Mouse (Mus musculus): ENCODE results near the gene Creb3l1. TPM values are rescaled to one million over a fixed set of nuclear protein-coding genes. Genes with fewer than 3 reads are reported as not detected.

The Creb3l1 gene
- polyA plus RNA-seq, 1 experiment from 2014 or later, result 1.0 TPM

- H3K4me2 ChIP-seq (replicated peaks), result no peak overlapping the region
- no peak overlapping the region for H3K27ac ChIP-seq (replicated peaks)
- peaks cover 4% of the 10 kb centered on the region; the same call in 1 of the 2 replicates for H3K4me1 ChIP-seq
- 79% methylated on average over 10 of the region's 10 CpGs for WGBS
- H3K9ac ChIP-seq (replicated peaks), result no peak overlapping the region
- H3K4me3 ChIP-seq, result no peak overlapping the region
- no peaks in the 10 kb centered on the region for H3K36me3 ChIP-seq
- ATAC-seq (replicated peaks), result no peak
- H3K9me3 ChIP-seq, result no peaks in the 10 kb centered on the region
- H3K27me3 ChIP-seq, result no peaks in the 10 kb centered on the region; the same call in 1 of the 2 replicates
These were observed 5.3 kb upstream of the Creb3l1 start for GRCm38 (mm10) chr2:92029387-92030133.

DNA sequence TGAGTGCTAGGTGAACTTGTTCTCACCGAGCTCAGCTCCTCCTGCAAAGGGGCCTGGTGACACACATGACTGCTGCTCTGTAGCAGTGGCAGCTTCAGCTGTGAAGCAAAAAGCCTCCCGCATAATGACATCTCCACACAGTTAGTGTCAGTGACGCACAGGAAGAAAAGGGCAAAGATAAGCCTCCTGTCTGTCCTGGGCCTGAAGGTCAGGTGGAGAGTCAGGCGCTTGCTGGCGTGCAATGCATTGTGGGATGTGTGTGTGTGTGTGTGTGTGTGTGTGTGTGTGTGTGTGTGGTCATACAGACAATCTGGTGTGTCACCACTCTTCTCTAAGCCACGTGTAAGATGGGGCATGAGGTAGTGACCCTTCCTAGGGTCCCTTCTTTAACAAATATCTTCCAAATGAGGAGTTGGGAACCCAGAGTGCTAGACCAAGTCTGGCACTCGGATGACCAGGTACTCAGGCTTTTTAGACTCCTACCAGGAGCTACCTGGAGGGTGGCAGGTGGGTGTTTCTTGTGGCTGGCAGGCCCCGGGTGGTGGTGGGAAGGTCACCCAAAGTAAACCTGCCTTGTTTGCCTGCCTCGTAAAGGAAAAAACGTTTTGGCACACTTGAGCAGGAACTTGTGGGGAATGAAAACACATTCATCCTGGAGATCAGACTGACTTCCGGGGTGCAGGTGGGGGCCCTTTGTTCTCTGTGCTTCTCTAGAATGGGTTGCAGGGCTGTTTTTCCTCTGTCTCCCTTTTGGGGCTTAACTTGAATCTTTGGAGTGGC is 3.7 kb upstream of the Creb3l1 start:
- Histone ChIP-seq H3K9me3 (no peaks in the 10 kb centered on the region), H3K4me3 (no peak overlapping the region), H3K27ac (replicated peaks) (no peak overlapping the region), H3K36me3 (no peaks in the 10 kb centered on the region), H3K9ac (replicated peaks) (no peak overlapping the region), H3K4me2 (replicated peaks) (no peak overlapping the region), H3K27me3 (peaks cover 7% of the 10 kb centered on the region; the same call in 1 of the 2 replicates), H3K4me1 (peaks cover 18% of the 10 kb centered on the region)
- ATAC-seq (replicated peaks), result no peak
- 64% methylated on average over 11 of the region's 11 CpGs for WGBS

- no peak for ATAC-seq (replicated peaks)
- H3K36me3 ChIP-seq, result no peaks in the 10 kb centered on the region
- H3K27me3 ChIP-seq, result peaks cover 8% of the 10 kb centered on the region; the same call in 1 of the 2 replicates
- 84% methylated on average over 6 of the region's 6 CpGs for WGBS
- H3K9ac ChIP-seq (replicated peaks), result no peak overlapping the region
- no peak overlapping the region for H3K27ac ChIP-seq (replicated peaks)
- peaks cover 18% of the 10 kb centered on the region for H3K4me1 ChIP-seq
- no peak overlapping the region for H3K4me2 ChIP-seq (replicated peaks)
- H3K9me3 ChIP-seq, result no peaks in the 10 kb centered on the region
- H3K4me3 ChIP-seq, result no peak overlapping the region
These were observed 1.7 kb upstream of the Creb3l1 start for GRCm38 (mm10) chr2:92025966-92026365.

DNA sequence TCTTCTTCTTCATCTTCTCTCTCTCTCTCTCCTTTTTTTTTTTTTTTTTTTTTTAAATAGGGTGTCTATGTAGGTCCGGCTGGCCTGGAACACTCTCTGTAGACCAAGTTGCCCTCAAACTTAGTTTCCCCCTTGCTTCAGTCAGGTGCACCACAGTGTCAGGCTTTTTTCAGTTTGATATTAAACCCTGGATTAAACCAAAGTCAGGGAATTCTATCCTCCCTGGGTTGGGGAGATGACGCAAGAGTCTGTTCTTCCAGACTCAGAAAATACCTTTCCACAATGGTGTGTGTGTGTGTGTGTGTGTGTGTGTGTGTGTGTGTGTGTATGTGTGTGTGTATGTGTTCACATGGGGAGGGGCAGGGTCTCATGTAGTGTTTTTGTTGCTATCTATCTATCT is 900 bp upstream of the Creb3l1 start:
- Histone ChIP-seq H3K9ac (replicated peaks) (no peak overlapping the region), H3K4me3 (no peak overlapping the region), H3K27ac (replicated peaks) (no peak overlapping the region), H3K27me3 (peaks cover 8% of the 10 kb centered on the region; the same call in 1 of the 2 replicates), H3K4me2 (replicated peaks) (no peak overlapping the region), H3K9me3 (no peaks in the 10 kb centered on the region), H3K36me3 (no peaks in the 10 kb centered on the region), H3K4me1 (peaks cover 15% of the 10 kb centered on the region)
- WGBS, result 93% methylated on average over 2 of the region's 2 CpGs
- no peak for ATAC-seq (replicated peaks)

DNA sequence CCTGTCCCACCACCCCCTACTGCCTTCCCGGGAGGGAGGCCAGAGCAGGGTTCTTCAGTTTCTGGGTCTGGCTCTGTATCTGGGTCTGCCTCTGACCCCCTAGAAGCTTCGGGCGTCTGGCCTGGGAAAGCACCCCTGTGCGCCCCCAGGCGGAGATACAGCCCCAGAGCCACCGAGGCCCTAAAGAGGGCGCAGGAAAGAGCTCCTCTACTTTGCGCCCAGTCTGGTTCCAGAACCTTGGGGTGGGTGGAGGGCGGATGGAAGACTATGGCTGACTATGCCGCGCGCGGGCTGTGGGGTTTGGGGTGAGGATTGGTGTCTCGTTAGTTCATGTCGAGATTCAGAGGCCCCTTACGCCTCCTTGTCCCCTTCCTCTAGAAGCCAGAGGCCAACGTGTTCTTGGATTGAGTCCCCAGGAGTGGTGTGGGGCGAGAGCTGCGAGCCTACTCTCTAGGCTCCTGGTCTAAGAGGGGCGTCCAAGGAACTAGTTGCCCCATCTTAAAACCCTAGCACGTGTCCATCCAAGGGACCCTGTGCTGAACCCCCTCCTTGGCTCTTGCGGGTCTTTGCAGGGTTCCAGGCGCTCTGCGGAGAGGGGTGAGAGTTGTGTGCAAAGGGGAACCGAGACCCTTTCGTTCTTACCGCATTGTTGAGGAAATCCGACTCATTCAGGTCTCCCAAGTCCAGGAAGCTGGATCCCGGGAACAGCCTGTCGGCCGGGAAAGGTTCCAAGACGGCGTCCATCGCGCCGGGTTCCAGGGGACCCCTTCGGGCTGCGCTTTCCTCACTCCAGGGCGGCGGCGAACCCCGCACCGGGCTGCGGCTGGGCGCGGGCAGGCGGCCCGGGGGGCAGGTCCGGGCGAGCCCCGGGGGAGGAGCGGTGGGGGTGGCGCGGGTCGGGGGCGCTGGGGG is 684 bp downstream of the Creb3l1 start:
- Histone ChIP-seq H3K27me3 (peaks cover 8% of the 10 kb centered on the region; the same call in 1 of the 2 replicates), H3K4me3 (peak overlapping the region; percentile 59), H3K4me2 (replicated peaks) (peak overlapping the region; percentile 98), H3K36me3 (no peaks in the 10 kb centered on the region), H3K9ac (replicated peaks) (peak overlapping the region; percentile 45), H3K27ac (replicated peaks) (no peak overlapping the region), H3K9me3 (no peaks in the 10 kb centered on the region), H3K4me1 (peaks cover 15% of the 10 kb centered on the region)
- WGBS, result 5% methylated on average over 55 of the region's 56 CpGs
- ATAC-seq (replicated peaks), result peak; percentile 43; the same call in 1 of the 2 replicates

GRCm38 (mm10) chr2:92020676-92021265 is 3.5 kb downstream of the Creb3l1 start:
- no peak overlapping the region for H3K4me3 ChIP-seq
- WGBS, result 70% methylated on average over 4 of the region's 4 CpGs
- H3K36me3 ChIP-seq, result no peaks in the 10 kb centered on the region
- no peak overlapping the region for H3K27ac ChIP-seq (replicated peaks)
- no peaks in the 10 kb centered on the region for H3K9me3 ChIP-seq
- peaks cover 8% of the 10 kb centered on the region; the same call in 1 of the 2 replicates for H3K27me3 ChIP-seq
- no peak for ATAC-seq (replicated peaks)
- peaks cover 15% of the 10 kb centered on the region for H3K4me1 ChIP-seq
- no peak overlapping the region for H3K4me2 ChIP-seq (replicated peaks)
- no peak overlapping the region for H3K9ac ChIP-seq (replicated peaks)

DNA sequence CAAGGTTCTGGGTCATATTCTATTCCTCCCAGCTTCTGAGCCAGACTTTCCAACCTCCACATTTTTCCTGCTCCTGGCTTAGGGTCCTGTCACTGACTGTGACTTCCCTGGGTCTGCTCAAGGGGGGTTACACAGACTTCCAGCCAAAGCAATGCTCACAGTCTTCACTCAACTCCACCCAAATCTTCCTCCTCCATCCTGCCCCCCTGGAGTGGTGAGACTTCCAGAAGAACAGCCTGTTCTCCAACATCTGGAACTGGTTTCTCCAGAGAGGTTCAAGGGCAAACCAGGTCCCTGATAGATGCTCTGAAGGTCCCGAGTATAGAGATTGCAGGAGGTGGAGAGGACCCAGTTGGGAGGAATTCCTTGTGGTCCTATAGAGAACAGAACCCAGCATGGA is 6.9 kb downstream of the Creb3l1 start:
- ATAC-seq (replicated peaks), result no peak
- Histone ChIP-seq H3K4me1 (no peaks in the 10 kb centered on the region), H3K4me2 (replicated peaks) (no peak overlapping the region), H3K27ac (replicated peaks) (no peak overlapping the region), H3K9ac (replicated peaks) (no peak overlapping the region), H3K9me3 (no peaks in the 10 kb centered on the region), H3K27me3 (no peaks in the 10 kb centered on the region; the same call in 1 of the 2 replicates), H3K36me3 (no peaks in the 10 kb centered on the region), H3K4me3 (no peak overlapping the region)
- 89% methylated on average over 1 of the region's 1 CpGs for WGBS

GRCm38 (mm10) chr2:92016981-92017380 is 7.3 kb downstream of the Creb3l1 start:
- no peak overlapping the region for H3K27ac ChIP-seq (replicated peaks)
- H3K9ac ChIP-seq (replicated peaks), result no peak overlapping the region
- no peaks in the 10 kb centered on the region for H3K9me3 ChIP-seq
- H3K36me3 ChIP-seq, result no peaks in the 10 kb centered on the region
- no peaks in the 10 kb centered on the region for H3K4me1 ChIP-seq
- 48% methylated on average over 3 of the region's 3 CpGs for WGBS
- no peak for ATAC-seq (replicated peaks)
- no peak overlapping the region for H3K4me2 ChIP-seq (replicated peaks)
- H3K27me3 ChIP-seq, result no peaks in the 10 kb centered on the region
- H3K4me3 ChIP-seq, result no peak overlapping the region

- no peak overlapping the region for H3K4me2 ChIP-seq (replicated peaks)
- ATAC-seq (replicated peaks), result no peak
- no peak overlapping the region for H3K4me3 ChIP-seq
- H3K27me3 ChIP-seq, result no peaks in the 10 kb centered on the region
- H3K9ac ChIP-seq (replicated peaks), result no peak overlapping the region
- WGBS, result 80% methylated on average over 5 of the region's 5 CpGs
- H3K4me1 ChIP-seq, result no peaks in the 10 kb centered on the region
- no peaks in the 10 kb centered on the region for H3K9me3 ChIP-seq
- no peaks in the 10 kb centered on the region for H3K36me3 ChIP-seq
- no peak overlapping the region for H3K27ac ChIP-seq (replicated peaks)
These were observed 9.4 kb downstream of the Creb3l1 start for GRCm38 (mm10) chr2:92014891-92015290.

- no peak overlapping the region for H3K9ac ChIP-seq (replicated peaks)
- no peaks in the 10 kb centered on the region for H3K9me3 ChIP-seq
- ATAC-seq (replicated peaks), result no peak
- H3K27ac ChIP-seq (replicated peaks), result no peak overlapping the region
- H3K4me3 ChIP-seq, result no peak overlapping the region
- H3K4me1 ChIP-seq, result no peaks in the 10 kb centered on the region
- H3K27me3 ChIP-seq, result no peaks in the 10 kb centered on the region
- H3K36me3 ChIP-seq, result no peaks in the 10 kb centered on the region
- no peak overlapping the region for H3K4me2 ChIP-seq (replicated peaks)
- 87% methylated on average over 6 of the region's 6 CpGs for WGBS
These were observed 10.1 kb downstream of the Creb3l1 start for GRCm38 (mm10) chr2:92014248-92014647.

GRCm38 (mm10) chr2:92012768-92013445 is 11.4 kb downstream of the Creb3l1 start:
- H3K4me2 ChIP-seq (replicated peaks), result no peak overlapping the region
- H3K4me3 ChIP-seq, result no peak overlapping the region
- peaks cover 6% of the 10 kb centered on the region; the same call in 1 of the 2 replicates for H3K4me1 ChIP-seq
- H3K36me3 ChIP-seq, result no peaks in the 10 kb centered on the region
- H3K27ac ChIP-seq (replicated peaks), result no peak overlapping the region
- no peak overlapping the region for H3K9ac ChIP-seq (replicated peaks)
- H3K27me3 ChIP-seq, result no peaks in the 10 kb centered on the region
- ATAC-seq (replicated peaks), result no peak
- 59% methylated on average over 8 of the region's 8 CpGs for WGBS
- H3K9me3 ChIP-seq, result no peaks in the 10 kb centered on the region
